ENCODE assay signal across 8 mouse cellular contexts in genomic region chr12:38342657-38343056, GRCm38 (mm10).
A peak's percentile ranks its signal among the peaks of the same experiment; 100 is the strongest.
DNase-seq lines count a peak whose midpoint lies in the region; ATAC-seq and TF ChIP-seq lines count a peak whose summit lies in the region.

No protein-coding gene starts in this region.

- peak; percentile 94 for ATAC-seq in hindbrain, postnatal 0 days
- no peak; the same call in 1 of the 2 replicates for ATAC-seq in granulocyte monocyte progenitor cell, adult 5-6 weeks (replicated peaks; ENCODE audit: poor library complexity, severe bottlenecking)

- no peaks in the 10 kb centered on the region for H3K4me1 ChIP-seq in bone marrow, adult 2 months (ENCODE audit: control insufficient read depth, insufficient read depth, low read length)
- no peaks in the 10 kb centered on the region for H3K4me1 ChIP-seq in embryonic fibroblast, embryonic 13.5 days (ENCODE audit: control insufficient read depth, insufficient read depth, low read length)
- no peaks in the 10 kb centered on the region for H3K4me1 ChIP-seq in hindbrain, postnatal 0 days (ENCODE audit: insufficient read depth, low read length)

- WGBS in bone marrow, adult 2 months = 27% methylated on average over 6 of the region's 6 CpGs
- WGBS in hindbrain, postnatal 0 days = 6% methylated on average over 6 of the region's 6 CpGs

- TF ChIP-seq POLR2A in bone marrow, adult 2 months (IDR thresholded peaks at IDR 0.05; ENCODE audit: borderline replicate concordance, control insufficient read depth, low read depth, low read length) = no peak
- no peak for TF ChIP-seq POLR2A in embryonic fibroblast, embryonic 13.5 days (IDR thresholded peaks at IDR 0.05; ENCODE audit: low read depth, low read length)

- H3K36me3 ChIP-seq in hindbrain, postnatal 0 days (ENCODE audit: insufficient read depth, low read length) = no peaks in the 10 kb centered on the region

- H3K27ac ChIP-seq in bone marrow, adult 2 months (ENCODE audit: control insufficient read depth, insufficient read depth, low read depth, low read length, poor library complexity) = no peak overlapping the region
- H3K27ac ChIP-seq in embryonic fibroblast, embryonic 13.5 days (ENCODE audit: insufficient read depth, low read length) = no peak overlapping the region
- H3K27ac ChIP-seq in hindbrain, postnatal 0 days = no peak overlapping the region

- no peak overlapping the region for H3K4me3 ChIP-seq in bone marrow, adult 2 months (replicated peaks; ENCODE audit: control insufficient read depth, low read depth, low read length)
- no peak overlapping the region for H3K4me3 ChIP-seq in embryonic fibroblast, embryonic 13.5 days (ENCODE audit: insufficient read depth, low read length)
- peak overlapping the region; percentile 6; the same call in 1 of the 2 replicates for H3K4me3 ChIP-seq in hindbrain, postnatal 0 days (ENCODE audit: low read length)

- DNase-seq in MN1 (ENCODE audit: low spot score) = peak; percentile 74
- peak; percentile 93 for DNase-seq in hindbrain, postnatal 0 days (ENCODE audit: low spot score)
- DNase-seq in layer of hippocampus, postnatal 36 days = peak; percentile 29 to 57
- peak; percentile 71 for DNase-seq in mesoderm, embryonic 11.5 days (ENCODE audit: low read depth, low spot score)
- peak; percentile 80 for DNase-seq in right cerebral cortex, postnatal 4 days

- H3K4me2 ChIP-seq in hindbrain, postnatal 0 days (ENCODE audit: low read depth, low read length) = peak overlapping the region; percentile 19; the same call in 1 of the 2 replicates

- TF ChIP-seq CTCF in bone marrow, adult 2 months (IDR thresholded peaks at IDR 0.05; ENCODE audit: control insufficient read depth, insufficient read depth, low read length) = peak; percentile 24; the same call in 1 of the 2 replicates
- peak; percentile 85 for TF ChIP-seq CTCF in embryonic fibroblast, embryonic 13.5 days (IDR thresholded peaks at IDR 0.05; ENCODE audit: borderline replicate concordance, insufficient read depth, low read length)
- TF ChIP-seq CTCF in hindbrain, postnatal 0 days (IDR thresholded peaks at IDR 0.05; ENCODE audit: low read depth) = peak; percentile 90

- no peak overlapping the region for H3K9ac ChIP-seq in hindbrain, postnatal 0 days (replicated peaks; ENCODE audit: low read length)

- H3K9me3 ChIP-seq in hindbrain, postnatal 0 days (ENCODE audit: low read length) = no peaks in the 10 kb centered on the region

- no peaks in the 10 kb centered on the region for H3K27me3 ChIP-seq in hindbrain, postnatal 0 days (ENCODE audit: insufficient read depth, low read length)

Comparison
In these comparisons a context has a peak if more than half of its experiments do, and no peak if none do; other contexts are left out.
1. DNase-seq: peak in every context shown above with its lines; median percentile 93 in hindbrain, postnatal 0 days; 80 in right cerebral cortex, postnatal 4 days; 74 in MN1; 71 in mesoderm, embryonic 11.5 days; 43 in layer of hippocampus, postnatal 36 days.
2. CTCF ChIP-seq: peak in every context shown above with its lines; median percentile 90 in hindbrain, postnatal 0 days; 85 in embryonic fibroblast, embryonic 13.5 days; 24 in bone marrow, adult 2 months.